Mouse (Mus musculus) MEL-GATA-1-ER (cell line): Measurements from ENCODE around the gene Stx8.

Experiments
- DNase-seq: peaks from one replicate; pipeline ENCODE4 v3.0.0-alpha.2; 2012; ENCODE audit warnings: low read depth; ENCODE audit errors: extremely low read depth

Stx8 gene

DNA sequence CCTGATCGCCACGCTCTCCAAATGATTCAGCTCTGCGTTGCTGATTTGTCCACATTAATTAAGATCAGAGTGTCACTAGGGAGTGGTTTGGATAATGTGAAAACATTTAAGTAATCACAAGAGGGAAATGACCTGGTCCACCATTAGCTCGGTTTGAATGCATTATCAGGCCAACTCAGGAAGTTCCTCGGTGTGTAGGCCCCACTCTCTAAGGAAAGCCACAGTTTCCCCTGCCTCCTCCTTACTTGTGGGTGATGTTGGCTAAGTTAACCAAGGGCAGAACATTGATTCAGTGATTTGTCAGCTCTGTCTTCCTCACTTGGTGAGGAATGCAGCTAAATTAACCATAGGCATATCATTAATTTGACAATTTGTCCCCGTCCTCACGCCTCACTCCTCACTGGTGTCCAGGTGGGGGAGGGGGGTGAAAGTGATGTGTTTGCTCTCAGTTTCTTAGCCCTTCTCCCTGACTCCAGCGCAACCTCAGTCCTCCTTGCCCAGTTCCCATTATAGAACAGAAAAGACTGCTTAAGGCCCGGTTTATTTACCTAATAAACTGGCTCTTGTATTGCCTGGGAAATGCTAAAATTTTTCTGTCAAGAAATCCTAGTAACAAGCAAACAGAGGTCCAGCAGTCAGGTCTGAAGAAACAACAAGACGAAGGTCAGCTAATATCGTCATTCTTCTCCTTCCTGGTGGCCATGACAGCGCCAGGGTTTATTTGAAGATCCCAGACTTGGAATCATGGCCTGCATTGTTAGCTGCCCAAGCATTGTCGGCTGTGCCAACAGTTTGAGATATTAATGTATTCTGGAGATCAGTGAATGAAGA, 178.5 kb downstream of the Stx8 start:
- no peak for DNase-seq

- DNase-seq: no peak
Observed at GRCm38 (mm10) chr11:68145066-68145585, 179.1 kb downstream of the Stx8 start.

GRCm38 (mm10) chr11:68145586-68146455, 179.8 kb downstream of the Stx8 start:
- no peak for DNase-seq

GRCm38 (mm10) chr11:68146456-68146851, 180.5 kb downstream of the Stx8 start:
- DNase-seq: no peak

- DNase-seq: no peak
Observed at GRCm38 (mm10) chr11:68150938-68151337, 184.9 kb downstream of the Stx8 start.

DNA sequence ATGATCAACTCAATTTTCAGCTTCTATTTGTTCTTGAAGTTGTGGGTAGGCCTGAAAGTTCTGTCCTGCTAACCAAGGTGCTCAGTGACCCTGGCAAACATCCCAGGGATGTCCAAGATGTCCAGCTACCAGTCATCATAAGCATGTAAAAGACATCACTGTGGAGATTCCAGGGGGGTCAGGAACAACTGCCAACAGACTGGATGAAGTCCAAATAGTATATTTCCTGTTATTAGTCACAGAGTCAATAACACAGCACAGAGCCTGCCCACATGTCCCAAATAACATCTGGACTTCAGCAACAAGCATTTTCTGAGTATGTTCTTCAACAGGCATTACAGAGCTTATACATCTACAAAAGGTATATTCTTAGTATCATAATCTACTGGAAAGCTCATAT, 189.8 kb downstream of the Stx8 start:
- DNase-seq: no peak

DNA sequence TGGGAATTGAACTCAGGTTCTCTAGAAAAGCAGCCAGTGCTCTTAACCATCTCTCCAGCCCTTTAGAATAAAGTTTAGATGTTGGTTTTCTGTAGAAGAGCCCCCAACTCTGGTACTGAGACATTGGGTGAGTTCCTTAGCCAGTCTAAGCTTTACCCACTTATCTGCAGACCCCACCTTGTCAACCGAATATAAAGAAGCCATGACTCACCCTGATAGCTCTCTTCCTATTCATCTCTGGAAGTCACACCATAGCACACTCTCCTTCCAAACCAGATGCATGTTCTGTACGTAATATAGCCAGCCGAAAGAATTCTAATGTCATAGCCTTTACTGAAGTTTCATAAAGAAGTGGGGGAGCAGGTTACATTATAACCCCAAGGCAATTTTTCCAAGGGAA, 192.2 kb downstream of the Stx8 start:
- DNase-seq: peak; percentile 60

DNA sequence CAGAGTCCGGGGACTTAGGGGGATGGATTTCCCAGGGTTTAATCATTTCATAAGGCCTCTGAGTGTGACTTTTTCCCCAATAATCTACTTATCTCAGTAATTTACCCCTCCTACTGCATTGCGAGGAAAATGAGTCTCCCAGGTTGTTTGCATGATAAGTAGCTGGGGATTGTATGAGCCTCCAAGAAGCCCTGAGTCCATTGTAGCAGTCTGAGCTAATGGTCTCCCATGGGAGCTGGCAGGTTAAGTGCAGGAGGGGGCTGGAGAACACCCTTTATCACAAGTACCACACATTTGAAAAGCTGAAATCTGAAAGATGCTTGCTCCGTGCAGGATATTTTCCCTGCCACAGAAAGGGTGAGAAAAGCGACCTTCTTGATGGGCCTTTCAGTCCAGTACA, 193.9 kb downstream of the Stx8 start:
- no peak for DNase-seq

GRCm38 (mm10) chr11:68164408-68164807, 198.4 kb downstream of the Stx8 start:
- no peak for DNase-seq

DNA sequence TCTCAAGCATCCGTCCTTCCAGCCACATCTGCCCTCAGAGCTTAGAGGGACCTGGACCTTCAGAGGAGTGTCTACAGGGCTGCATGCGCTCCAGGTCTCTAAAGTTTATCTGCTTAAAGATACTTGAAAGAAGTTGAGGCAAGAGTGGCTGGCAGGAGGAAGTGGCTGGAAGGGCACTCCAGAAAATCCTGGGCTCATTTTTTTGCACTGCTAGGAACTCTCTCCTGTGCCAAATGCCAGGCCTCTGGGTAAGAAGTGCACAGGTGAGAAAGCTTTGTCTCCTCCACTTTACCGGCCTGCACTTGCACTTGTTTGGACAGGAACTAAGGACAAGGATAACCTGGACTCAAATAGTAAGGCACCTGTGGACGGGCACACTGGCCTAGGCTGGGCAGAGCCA, 202.4 kb downstream of the Stx8 start:
- no peak for DNase-seq

DNA sequence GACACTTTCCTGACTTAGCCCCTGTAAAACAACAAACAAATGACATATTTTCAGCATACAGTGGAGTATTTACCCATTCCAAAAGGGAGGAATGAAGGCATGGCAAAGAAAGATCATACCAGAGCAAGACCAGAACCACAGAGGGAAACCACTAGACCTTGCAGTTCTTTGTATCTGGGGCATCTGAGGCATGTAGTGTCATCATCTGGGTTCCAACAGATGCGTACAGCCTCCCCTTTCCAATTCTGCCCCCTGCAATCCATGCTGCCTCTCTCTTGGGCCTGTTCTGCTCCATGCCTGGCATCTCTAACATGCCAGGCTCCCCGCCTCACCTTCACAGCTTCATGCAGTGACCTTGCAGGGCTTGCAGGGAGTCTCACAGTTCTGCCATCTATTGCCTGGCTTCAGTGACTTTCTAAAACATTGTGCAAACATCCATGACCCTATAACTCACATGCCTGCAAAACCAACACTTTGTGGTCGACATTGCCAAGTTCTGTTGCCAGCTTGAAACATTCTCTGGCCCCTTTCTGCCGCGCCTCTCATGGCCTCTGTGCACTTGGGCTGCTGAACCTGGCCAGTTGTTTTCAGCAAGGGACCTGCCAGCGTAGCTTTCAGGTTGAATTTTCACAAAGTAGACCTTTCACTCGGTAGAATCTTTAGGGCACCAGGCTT, 206.1 kb downstream of the Stx8 start:
- no peak for DNase-seq

DNA sequence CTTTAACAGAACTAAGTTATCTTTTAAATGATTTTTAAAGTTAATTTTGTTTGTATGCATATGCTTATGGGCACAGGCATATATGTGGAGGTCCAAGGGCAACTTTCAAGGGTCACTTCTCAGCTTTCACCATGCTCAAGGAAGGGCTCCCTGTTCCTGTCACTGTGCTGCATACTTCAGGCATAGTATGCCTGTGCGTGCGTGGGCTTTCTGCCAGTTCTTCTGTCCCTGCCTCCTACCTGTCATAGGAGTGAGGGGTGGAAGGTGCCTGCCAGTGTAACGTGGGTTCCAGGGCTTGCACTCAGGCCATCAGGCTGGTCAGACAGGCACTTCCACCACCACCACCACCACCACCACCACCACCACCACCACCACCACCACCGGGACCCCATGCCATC, 206.7 kb downstream of the Stx8 start:
- DNase-seq: no peak

- DNase-seq: peak; percentile 14
Observed at GRCm38 (mm10) chr11:68176550-68176949, 210.6 kb downstream of the Stx8 start.

DNA sequence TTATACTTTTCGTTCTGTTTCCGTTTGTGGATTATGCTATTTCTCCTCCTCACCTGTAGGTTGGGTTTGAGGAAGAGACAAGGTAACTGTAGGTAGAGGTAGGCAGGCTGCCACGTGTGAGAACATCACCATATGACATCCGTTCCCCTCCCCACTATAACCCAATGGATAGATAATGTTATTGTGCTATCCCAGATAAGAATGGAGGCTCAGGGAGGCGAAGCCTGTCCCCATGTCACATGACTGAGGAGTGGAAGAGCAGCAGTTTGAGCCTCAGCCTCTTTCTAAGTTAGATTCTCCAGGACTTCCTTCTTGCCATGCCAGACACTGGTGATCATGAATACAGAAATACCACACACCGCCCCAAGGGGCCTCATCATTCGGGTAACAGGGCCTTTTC, 211.4 kb downstream of the Stx8 start:
- no peak for DNase-seq

DNA sequence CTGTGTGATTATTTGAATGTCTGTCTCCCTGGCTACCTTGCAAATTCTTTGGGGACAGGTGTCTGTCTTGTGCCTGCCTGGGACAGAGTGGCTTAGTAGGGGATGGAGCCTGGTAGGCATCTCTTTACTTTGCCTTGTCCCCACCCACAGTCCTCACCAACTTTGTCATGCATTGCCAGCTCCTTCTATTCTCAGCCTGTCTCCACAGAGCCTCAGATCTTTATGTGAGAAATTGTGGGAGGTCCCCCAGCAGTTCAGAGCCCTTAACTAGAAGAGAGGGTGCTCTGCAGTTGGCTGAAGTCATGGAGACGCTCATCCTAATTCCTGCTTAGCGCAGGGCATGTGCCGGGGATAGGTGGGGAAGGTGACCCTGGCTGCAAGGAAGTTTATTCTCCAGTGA, 219.7 kb downstream of the Stx8 start:
- no peak for DNase-seq

- no peak for DNase-seq
Observed at GRCm38 (mm10) chr11:68187242-68187641, 221.2 kb downstream of the Stx8 start.

- DNase-seq: no peak
Observed at GRCm38 (mm10) chr11:68188695-68189201, 222.8 kb downstream of the Stx8 start.

DNA sequence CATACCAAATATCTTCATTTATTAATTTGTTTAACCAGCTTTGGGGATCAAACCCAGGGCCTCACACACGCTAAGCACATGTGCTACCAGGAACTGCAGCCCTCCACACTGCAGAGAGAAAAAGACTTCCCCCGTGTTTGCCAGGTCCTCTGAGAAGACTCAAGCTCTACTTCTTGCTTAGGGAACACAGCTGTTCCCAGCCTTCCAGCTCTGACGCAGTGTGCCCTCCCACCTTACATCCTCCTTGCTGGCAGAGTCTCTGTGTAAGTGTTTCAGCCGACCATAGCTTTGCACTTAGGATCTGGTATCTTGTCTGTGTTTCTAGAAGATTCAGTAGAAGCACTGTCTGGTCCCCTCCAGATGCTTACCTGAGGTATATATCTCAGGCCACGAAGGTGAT, 224.9 kb downstream of the Stx8 start:
- no peak for DNase-seq

DNA sequence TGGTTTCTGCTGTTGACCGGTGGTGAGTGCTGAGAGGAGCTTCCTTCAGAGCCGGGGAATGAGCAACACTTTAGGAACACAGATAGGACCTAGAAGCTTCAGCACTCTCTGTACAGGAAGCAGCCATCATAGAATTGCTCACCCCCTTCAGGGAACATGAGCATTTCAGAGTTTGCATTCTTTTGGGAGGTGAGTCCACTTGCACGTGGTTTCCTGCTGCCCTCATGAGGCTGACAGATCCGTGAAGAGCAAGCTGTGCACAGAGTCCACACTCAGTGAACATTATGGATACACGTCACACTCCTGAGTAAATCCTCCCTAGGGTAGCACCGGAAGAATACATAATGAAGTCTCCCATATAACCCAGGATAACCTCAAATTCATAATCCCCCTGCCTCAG, 229.2 kb downstream of the Stx8 start:
- DNase-seq: no peak

GRCm38 (mm10) chr11:68195693-68196176, 229.7 kb downstream of the Stx8 start:
- no peak for DNase-seq

GRCm38 (mm10) chr11:68196566-68196965, 230.6 kb downstream of the Stx8 start:
- no peak for DNase-seq
